Comparison of ENCODE assay signal across 2 mouse cellular contexts in genomic region chr6:136901010-136901409, GRCm38 (mm10).
TF ChIP-seq lines count a peak whose summit lies in the region.

No protein-coding gene starts in this region.

TF ChIP-seq in MEL, 35 proteins besides CTCF, POLR2A, EP300 and RAD21:
- TF ChIP-seq SIN3A (IDR thresholded peaks at IDR 0.05; ENCODE audit: low read length) (no peak), ELF1 (IDR thresholded peaks at IDR 0.05; ENCODE audit: low read depth, low read length) (peak; percentile 45; the same call in 1 of the 2 replicates), MEF2A (IDR thresholded peaks at IDR 0.05; ENCODE audit: extremely low read depth, insufficient replicate concordance, low read depth, low read length, poor library complexity, severe bottlenecking) (no peak), TAL1 (IDR thresholded peaks at IDR 0.05; ENCODE audit: low read length) (peak; percentile 23; the same call in 1 of the 2 replicates)

TF ChIP-seq in myocyte, 11 proteins besides CTCF, POLR2A, EP300 and RAD21:
- TF ChIP-seq MYOD1 (IDR thresholded peaks at IDR 0.05; ENCODE audit: control insufficient read depth in 1 of 3, insufficient read length in 2 of 3, low read depth in 2 of 3) = no peak
- TF ChIP-seq POLR2AphosphoS2 (IDR thresholded peaks at IDR 0.05; ENCODE audit: insufficient read length, low read depth) = no peak
- no peak for TF ChIP-seq REST (IDR thresholded peaks at IDR 0.05; ENCODE audit: insufficient read depth, insufficient read length)
TF ChIP-seq in myocyte: peak in this region for 0.
